Mouse (Mus musculus) heart, embryonic 12.5 days (tissue): ENCODE data around the gene Fhl4. TPM values are rescaled to one million over a fixed set of nuclear protein-coding genes. Genes with fewer than 3 reads are reported as not detected.

ENCODE experiments used
- ATAC-seq: fragments of 200-750 bp; cut with Nextera tagmentation; 2 replicates; pipeline ENCODE4 v1.8.0; 2017; ENCODE audit warnings: moderate TSS enrichment, moderate library complexity; ENCODE audit not compliant: insufficient number of reproducible peaks, low FRiP score
- H3K27ac ChIP-seq: fragments of 300-500 bp; sonication (generic); 2 replicates; pipeline ENCODE4 v1.5.1; 2016; ENCODE audit warnings: mild to moderate bottlenecking, moderate library complexity; ENCODE audit not compliant: poor library complexity, severe bottlenecking
- H3K27me3 ChIP-seq: fragments of 300-500 bp; sonication (generic); replicated peaks from 2 replicates; pipeline ENCODE4 v1.6.1; 2016; ENCODE audit warnings: mild to moderate bottlenecking, moderate library complexity
- H3K36me3 ChIP-seq: fragments of 300-500 bp; sonication (generic); 2 replicates; pipeline ENCODE4 v1.6.1; 2016; ENCODE audit warnings: mild to moderate bottlenecking, moderate library complexity
- H3K4me1 ChIP-seq: fragments of 300-500 bp; sonication (generic); replicated peaks from 2 replicates; pipeline ENCODE4 v1.6.1; 2016; ENCODE audit warnings: mild to moderate bottlenecking
- H3K4me2 ChIP-seq: fragments of 300-500 bp; sonication (generic); 2 replicates; pipeline ENCODE4 v1.6.1; 2016; ENCODE audit warnings: mild to moderate bottlenecking, moderate library complexity
- H3K4me3 ChIP-seq: fragments of 300-500 bp; sonication (generic); 2 replicates; pipeline ENCODE4 v1.5.1; 2016; ENCODE audit warnings: mild to moderate bottlenecking
- H3K9ac ChIP-seq: fragments of 300-500 bp; sonication (generic); 2 replicates; pipeline ENCODE4 v1.6.1; 2016; ENCODE audit warnings: mild to moderate bottlenecking, moderate library complexity
- H3K9me3 ChIP-seq: fragments of 300-500 bp; sonication (generic); replicated peaks from 2 replicates; pipeline ENCODE4 v1.6.1; 2016; ENCODE audit warnings: mild to moderate bottlenecking, moderate library complexity
- WGBS: fragments of 180-500 bp; shearing (Covaris S2); methylation state at CpG from one replicate; pipeline ENCODE4 v1.1.7; 2016; 5-methylcytosine and 5-hydroxymethylcytosine counted together
- polyA plus RNA-seq: library from polyadenylated mRNA; unstranded; fragments of >200 nt; fragmentation: Nextera tagmentation; extraction: Ambion mirVana; gene quantifications from 2 replicates; pipeline ENCODE4 v1.2.1, GENCODE M21; 2016

The Fhl4 gene
- 1.3 and 1.8 TPM in 2 replicates for polyA plus RNA-seq

DNA sequence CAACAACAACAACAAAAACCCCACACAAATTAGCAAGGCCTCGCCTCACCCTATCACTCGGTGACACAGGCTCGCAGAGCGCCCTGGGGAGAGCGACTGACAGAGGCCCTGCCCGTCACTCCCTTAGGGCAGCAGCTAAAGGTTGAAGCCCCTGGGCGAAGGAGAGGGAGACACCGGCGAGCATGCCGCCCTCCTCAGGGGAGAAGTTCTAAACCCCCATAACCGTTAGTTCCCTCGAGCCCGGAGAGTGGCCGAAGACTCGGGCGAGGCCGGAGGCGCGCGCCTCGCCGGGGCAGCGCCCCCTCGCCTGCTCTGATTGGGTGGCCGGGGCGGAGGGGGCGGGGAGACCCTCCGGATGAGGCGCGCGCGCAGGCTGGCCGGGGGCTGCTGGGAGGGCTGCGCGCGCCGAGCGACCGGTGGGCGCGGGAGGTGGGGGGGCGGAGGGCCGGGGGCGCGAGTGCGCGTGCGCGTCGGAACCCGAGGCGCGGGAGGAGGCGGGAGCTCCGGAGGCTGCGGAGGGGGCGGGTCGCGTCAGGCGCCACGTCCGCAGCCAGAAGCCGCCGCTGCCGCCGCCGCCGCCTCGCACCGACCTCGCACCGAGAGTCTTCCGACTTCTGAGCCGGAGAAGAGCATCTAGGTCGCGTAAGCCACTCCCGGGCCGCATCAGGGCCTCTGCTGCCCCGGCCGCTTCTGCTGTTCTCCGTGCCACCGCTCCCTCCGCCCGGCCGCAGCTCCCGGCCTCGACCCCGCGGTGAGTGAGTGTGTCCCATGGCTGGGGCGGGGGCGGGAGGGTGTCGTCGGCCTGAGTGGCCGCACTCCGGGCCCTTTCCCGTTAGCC lies at the start of gene Fhl4, which contains the start of gene Tmem263:
Gene Fhl4, minus strand, starts transcription at position 249 of the 838 bp plus-strand sequence.
Gene Tmem263, plus strand, starts transcription at position 381 of the 838 bp plus-strand sequence.
- peak within 1 kb of the TSS; percentile 81 for H3K4me3 ChIP-seq
- peak within 1 kb of the TSS; percentile 89 for H3K27ac ChIP-seq
- 2% methylated on average over 79 of the region's 96 CpGs for WGBS
- H3K9me3 ChIP-seq: no peaks in the 10 kb centered on the region
- peak within 1 kb of the TSS; percentile 91 for H3K9ac ChIP-seq
- H3K36me3 ChIP-seq: no peaks in the 10 kb centered on the region
- peak; percentile 97 for ATAC-seq
- peaks cover 8% of the 10 kb centered on the region for H3K4me1 ChIP-seq
- no peaks in the 10 kb centered on the region for H3K27me3 ChIP-seq
- peak within 1 kb of the TSS; percentile 88 for H3K4me2 ChIP-seq

DNA sequence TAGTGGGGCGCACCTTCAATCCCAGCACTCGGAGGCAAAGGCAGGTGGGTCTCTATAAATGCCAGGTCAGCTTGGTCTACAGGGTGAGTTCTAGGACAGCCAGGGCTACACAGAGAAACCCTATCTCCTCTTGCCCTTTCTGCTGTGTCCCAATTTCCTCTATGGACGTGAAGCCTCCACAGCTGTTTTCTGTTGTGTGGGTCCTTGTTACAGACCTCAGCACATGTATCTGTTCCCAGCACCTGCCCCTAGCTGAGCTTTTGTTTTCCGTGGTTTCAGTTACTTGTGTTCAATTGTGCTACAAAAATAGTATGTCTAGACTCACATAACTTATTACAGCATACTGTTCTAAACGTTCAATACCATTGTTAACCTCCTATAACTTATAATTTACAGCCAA lies 46.9 kb upstream of the Fhl4 start:
- Histone ChIP-seq H3K27me3 (no peaks in the 10 kb centered on the region), H3K9ac (no peak overlapping the region), H3K4me2 (no peak overlapping the region), H3K9me3 (no peaks in the 10 kb centered on the region; the same call in 1 of the 2 replicates), H3K4me3 (no peak overlapping the region), H3K36me3 (peaks cover 32% of the 10 kb centered on the region), H3K27ac (no peak overlapping the region), H3K4me1 (no peaks in the 10 kb centered on the region)
- ATAC-seq: no peak
- WGBS: 81% methylated on average over 5 of the region's 5 CpGs

DNA sequence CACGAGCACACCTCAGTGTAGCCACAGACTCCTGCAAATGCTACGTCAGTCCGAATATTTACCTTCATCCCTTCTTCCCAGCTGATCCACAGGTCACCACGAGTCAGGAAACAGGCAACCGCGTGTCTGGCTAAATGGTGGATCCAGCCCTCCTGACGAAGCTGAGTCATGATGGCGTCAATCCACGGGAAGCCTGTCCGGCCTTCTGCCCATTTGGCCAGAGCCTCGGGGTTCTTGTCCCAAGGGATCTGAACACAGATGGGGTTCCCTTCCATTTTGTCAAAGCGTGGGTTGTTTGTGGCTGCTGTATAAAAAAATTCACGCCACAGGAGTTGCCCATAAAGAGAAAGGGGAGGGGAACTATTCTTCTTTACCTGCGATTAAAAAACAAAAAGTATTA lies 44.0 kb upstream of the Fhl4 start:
- Histone ChIP-seq H3K27ac (no peak overlapping the region), H3K4me2 (no peak overlapping the region), H3K4me3 (no peak overlapping the region), H3K4me1 (no peaks in the 10 kb centered on the region), H3K9me3 (no peaks in the 10 kb centered on the region; the same call in 1 of the 2 replicates), H3K27me3 (no peaks in the 10 kb centered on the region), H3K36me3 (peaks cover 47% of the 10 kb centered on the region), H3K9ac (no peak overlapping the region)
- ATAC-seq: no peak
- WGBS: 86% methylated on average over 14 of the region's 14 CpGs

DNA sequence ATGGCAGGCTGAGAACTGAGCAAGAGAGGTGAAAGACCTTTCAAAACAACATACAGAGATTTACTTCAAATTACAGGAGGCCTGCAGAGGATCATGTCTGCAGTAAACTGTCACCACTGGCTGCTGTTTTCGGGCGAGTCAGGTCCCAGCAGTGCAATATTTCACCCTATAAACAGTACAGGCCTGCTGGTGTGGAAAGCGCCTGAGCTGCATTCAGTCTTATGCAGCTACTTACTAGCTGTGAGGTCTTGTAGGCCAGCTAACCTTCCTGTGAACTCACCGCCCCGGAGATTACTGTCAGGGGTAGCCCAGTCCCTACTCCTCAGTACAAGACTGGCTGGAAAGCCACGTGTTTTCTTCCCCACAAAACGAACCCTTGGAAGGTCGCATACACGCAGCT lies 39.2 kb upstream of the Fhl4 start:
- H3K36me3 ChIP-seq: peaks cover 30% of the 10 kb centered on the region
- H3K9ac ChIP-seq: no peak overlapping the region

DNA sequence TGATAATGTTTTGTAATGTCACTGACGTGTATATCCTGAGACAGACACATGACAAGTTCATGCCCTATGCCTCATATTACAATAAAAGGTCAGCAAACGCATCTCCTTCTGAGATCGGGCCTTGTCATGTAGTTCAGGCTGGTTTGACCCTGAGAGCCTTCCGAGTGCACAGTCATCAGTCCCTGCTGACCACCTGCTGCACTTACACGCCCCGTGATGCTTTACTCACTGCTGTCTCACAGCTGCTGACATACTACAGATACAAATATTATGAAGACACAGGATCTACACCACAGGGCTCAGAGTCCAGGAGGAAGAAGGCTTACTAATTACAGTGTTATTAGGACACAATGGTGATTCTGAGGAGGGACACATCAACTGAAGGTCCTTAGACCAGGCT lies 34.3 kb upstream of the Fhl4 start:
- H3K4me3 ChIP-seq: no peak overlapping the region
- H3K4me2 ChIP-seq: no peak overlapping the region
- H3K4me1 ChIP-seq: no peaks in the 10 kb centered on the region
- 83% methylated on average over 6 of the region's 6 CpGs for WGBS
- ATAC-seq: no peak
- no peaks in the 10 kb centered on the region for H3K9me3 ChIP-seq
- H3K9ac ChIP-seq: no peak overlapping the region
- no peak overlapping the region for H3K27ac ChIP-seq
- no peaks in the 10 kb centered on the region for H3K27me3 ChIP-seq
- H3K36me3 ChIP-seq: peaks cover 13% of the 10 kb centered on the region

More for the DNA sequence above, 39.2 kb upstream of the Fhl4 start:
- no peak for ATAC-seq
- H3K27ac ChIP-seq: no peak overlapping the region
- no peaks in the 10 kb centered on the region for H3K4me1 ChIP-seq
- 61% methylated on average over 9 of the region's 9 CpGs for WGBS
- H3K4me3 ChIP-seq: no peak overlapping the region
- no peak overlapping the region for H3K4me2 ChIP-seq
- H3K27me3 ChIP-seq: no peaks in the 10 kb centered on the region
- H3K9me3 ChIP-seq: no peaks in the 10 kb centered on the region; the same call in 1 of the 2 replicates

DNA sequence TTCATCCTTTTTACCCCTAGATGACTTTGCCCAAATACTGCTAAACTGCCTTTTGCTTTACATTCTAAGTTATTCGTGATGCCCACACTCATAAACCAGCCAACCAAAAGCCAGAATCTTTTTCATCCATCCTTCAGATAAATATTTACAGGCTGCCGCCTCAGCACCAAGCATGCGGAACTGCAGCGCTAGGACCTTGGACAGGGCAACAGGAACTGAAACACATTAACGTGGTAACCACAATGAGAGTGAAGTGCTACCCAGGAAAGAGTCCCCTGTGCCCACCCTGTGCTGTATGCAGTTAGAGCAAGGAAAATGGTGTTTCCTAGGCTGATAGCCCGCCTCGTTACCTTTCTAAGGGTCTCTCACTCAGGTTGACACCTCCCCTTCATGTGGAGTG lies 26.2 kb upstream of the Fhl4 start:
- no peak for ATAC-seq
- peak overlapping the region; percentile 71 for H3K4me2 ChIP-seq
- no peaks in the 10 kb centered on the region for H3K9me3 ChIP-seq
- peak overlapping the region; percentile 81 for H3K4me3 ChIP-seq
- peaks cover 6% of the 10 kb centered on the region for H3K36me3 ChIP-seq
- no peak overlapping the region for H3K27ac ChIP-seq
- WGBS: 17% methylated on average over 7 of the region's 7 CpGs
- no peaks in the 10 kb centered on the region for H3K27me3 ChIP-seq
- H3K9ac ChIP-seq: peak overlapping the region; percentile 5; the same call in 1 of the 2 replicates
- peaks cover 12% of the 10 kb centered on the region for H3K4me1 ChIP-seq

DNA sequence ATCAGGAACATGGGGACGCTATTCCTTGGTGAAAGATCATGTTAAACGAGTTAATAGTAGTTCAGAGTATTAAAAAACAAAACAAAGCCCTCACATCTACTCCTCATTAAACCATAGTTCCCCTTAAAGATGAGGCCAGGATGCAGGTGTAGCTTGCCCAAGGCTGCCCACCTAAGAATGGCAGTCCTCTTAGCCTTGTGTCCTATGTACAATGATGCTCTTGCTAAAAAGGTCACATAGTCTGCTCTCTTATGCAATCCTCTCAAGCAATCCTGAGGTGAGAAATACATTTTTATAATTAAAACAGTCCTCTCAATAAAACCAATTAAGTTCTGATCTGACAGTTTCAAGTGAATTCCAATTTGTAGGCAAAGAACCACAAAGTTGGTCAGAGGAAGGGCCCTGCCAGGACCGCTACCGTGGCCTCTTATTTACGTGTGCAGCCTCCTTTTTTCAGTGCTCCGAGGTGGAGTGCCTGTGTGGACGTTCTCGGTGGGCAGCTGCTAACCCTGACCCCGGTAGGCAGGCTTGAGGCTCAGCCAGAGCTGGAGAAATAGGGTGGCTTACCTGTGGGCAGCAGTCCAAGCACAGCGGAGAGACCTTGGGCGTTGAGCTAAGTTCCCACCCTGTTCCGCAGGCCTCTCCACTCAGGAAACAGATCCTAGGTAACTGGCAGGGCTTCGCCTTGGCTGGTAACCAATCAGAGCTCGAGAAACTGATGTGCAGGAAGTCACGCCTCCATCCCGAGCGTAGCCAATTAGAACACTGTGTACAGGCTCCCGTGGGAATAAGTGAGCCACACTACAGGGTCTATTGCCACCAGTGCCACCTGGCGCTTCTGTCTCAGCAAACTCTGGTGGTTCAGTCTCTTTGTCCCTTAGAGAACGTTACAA lies 25.3 kb upstream of the Fhl4 start, which contains the start of gene Mterf2:
Gene Mterf2, minus strand, starts transcription at position 633 of the 893 bp plus-strand sequence.
- Histone ChIP-seq H3K4me2 (peak within 1 kb of the TSS; percentile 71), H3K36me3 (peaks cover 3% of the 10 kb centered on the region), H3K4me3 (peak within 1 kb of the TSS; percentile 81), H3K4me1 (peaks cover 15% of the 10 kb centered on the region), H3K9me3 (no peaks in the 10 kb centered on the region), H3K27ac (no peak within 1 kb of the TSS), H3K9ac (peak within 1 kb of the TSS; percentile 86), H3K27me3 (no peaks in the 10 kb centered on the region)
- ATAC-seq: peak; percentile 100
- WGBS: 7% methylated on average over 20 of the region's 20 CpGs

DNA sequence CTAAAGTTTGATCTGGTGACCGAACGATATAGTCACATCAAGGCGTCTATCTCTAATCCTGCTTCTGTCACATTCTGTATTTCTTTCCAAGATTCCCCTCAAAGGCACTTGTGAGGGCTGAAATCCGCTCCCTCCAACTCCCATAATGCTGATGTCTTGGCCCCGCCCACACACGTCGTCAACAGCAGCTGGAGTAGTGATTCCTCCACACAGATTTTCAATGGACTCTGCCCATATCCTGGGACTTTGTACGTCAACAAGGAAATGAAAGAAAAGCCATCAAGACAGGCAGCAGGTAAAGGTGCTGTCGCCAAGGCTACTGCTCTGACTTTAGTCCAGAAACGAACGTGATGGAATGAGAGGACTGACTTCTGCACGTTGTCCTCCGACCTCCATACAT lies 22.9 kb upstream of the Fhl4 start:
- no peak overlapping the region for H3K4me2 ChIP-seq
- peaks cover 19% of the 10 kb centered on the region for H3K36me3 ChIP-seq
- H3K4me1 ChIP-seq: peaks cover 15% of the 10 kb centered on the region
- H3K9ac ChIP-seq: no peak overlapping the region
- H3K27ac ChIP-seq: no peak overlapping the region
- no peaks in the 10 kb centered on the region for H3K9me3 ChIP-seq
- 83% methylated on average over 13 of the region's 13 CpGs for WGBS
- no peak overlapping the region for H3K4me3 ChIP-seq
- H3K27me3 ChIP-seq: no peaks in the 10 kb centered on the region
- ATAC-seq: no peak

DNA sequence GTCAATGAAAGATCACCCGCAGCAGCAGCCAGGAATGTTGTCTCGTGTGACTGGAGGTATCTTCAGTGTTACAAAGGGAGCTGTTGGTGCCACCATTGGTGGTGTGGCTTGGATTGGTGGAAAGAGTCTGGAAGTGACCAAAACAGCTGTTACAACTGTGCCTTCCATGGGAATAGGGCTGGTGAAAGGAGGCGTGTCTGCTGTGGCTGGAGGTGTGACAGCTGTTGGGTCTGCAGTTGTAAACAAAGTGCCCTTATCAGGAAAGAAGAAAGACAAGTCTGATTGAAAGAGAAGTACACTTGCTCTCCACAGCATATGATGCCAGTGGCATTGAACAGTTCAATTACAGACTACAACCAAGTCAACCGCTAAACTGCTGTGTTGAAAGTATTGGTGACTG lies 12.1 kb upstream of the Fhl4 start:
- H3K9ac ChIP-seq: no peak overlapping the region
- H3K27ac ChIP-seq: no peak overlapping the region
- H3K27me3 ChIP-seq: no peaks in the 10 kb centered on the region
- 62% methylated on average over 4 of the region's 4 CpGs for WGBS
- no peaks in the 10 kb centered on the region for H3K9me3 ChIP-seq
- H3K36me3 ChIP-seq: peaks cover 32% of the 10 kb centered on the region
- no peak overlapping the region for H3K4me3 ChIP-seq
- H3K4me2 ChIP-seq: no peak overlapping the region
- no peak for ATAC-seq
- H3K4me1 ChIP-seq: peaks cover 5% of the 10 kb centered on the region

DNA sequence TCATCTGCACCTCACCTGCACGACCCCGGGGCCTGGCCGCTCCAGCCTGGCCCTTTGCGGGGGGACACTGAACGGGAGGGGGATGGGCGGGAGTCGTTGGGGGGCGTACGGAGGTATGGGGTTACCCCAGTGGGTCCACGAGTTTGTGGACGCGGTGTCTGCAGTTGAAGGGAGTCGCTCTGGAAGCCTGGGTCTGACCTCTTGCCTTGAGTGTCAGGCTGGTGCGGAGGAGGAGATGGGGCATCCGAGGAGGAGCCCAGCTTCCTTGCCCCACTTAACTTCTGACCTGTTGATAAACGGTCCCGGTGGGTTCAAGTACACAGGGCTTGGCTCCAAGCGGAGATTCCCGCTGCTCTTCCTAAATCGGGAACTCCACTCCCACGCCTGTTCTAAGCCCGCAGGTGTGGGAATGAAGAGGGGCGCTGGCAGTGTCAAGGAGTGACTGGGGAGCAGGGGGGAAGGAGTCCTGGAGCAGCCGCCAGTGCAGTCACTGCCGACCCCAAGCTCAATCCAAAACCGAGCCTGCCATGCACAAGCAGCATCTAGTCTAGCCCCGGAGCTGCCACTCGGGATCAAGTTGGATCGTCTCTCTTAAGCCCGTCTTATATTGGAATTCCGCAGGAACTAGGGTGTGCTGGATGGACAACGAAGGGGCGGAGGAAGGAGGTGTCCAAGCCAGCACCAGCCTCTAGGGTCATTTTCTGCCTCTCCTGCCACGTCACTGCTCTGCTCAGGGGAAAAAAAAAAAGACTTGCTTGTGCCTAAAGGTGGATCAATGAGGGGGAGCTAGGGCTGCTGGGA lies 990 bp upstream of the Fhl4 start:
- ATAC-seq: peak; percentile 56
- Histone ChIP-seq H3K27me3 (no peaks in the 10 kb centered on the region), H3K4me1 (peaks cover 8% of the 10 kb centered on the region), H3K36me3 (no peaks in the 10 kb centered on the region), H3K4me3 (peak overlapping the region; percentile 81), H3K4me2 (peak overlapping the region; percentile 88), H3K27ac (peak overlapping the region; percentile 89), H3K9me3 (no peaks in the 10 kb centered on the region), H3K9ac (peak overlapping the region; percentile 91)
- under 1% methylated on average over 34 of the region's 34 CpGs for WGBS
